Mouse (Mus musculus) ovary, postnatal 36 days (tissue): Measurements from ENCODE around the gene Ttc1.

Experiments used
- DNase-seq: peaks from one replicate; pipeline ENCODE4 v3.0.0; 2022; ENCODE audit warnings: low spot score, mixed read lengths

The Ttc1 gene

GRCm38 (mm10) chr11:43747233-43748226, at the start of gene Ttc1:
Gene Ttc1 (minus strand): TSS chr11:43748008.
- DNase-seq: peak; percentile 93

- DNase-seq: no peak
Measured at GRCm38 (mm10) chr11:43795992-43796391, 48.2 kb upstream of the Ttc1 start.

GRCm38 (mm10) chr11:43790446-43790845, 42.6 kb upstream of the Ttc1 start:
- no peak for DNase-seq

GRCm38 (mm10) chr11:43783772-43784171, 36.0 kb upstream of the Ttc1 start:
- peak; percentile 72 for DNase-seq

- DNase-seq: no peak
Measured at GRCm38 (mm10) chr11:43783106-43783505, 35.3 kb upstream of the Ttc1 start.

GRCm38 (mm10) chr11:43779551-43779950, 31.7 kb upstream of the Ttc1 start:
- no peak for DNase-seq

GRCm38 (mm10) chr11:43776324-43776694, 28.5 kb upstream of the Ttc1 start:
- DNase-seq: no peak

- DNase-seq: peak; percentile 28
Measured at GRCm38 (mm10) chr11:43775469-43776323, 27.9 kb upstream of the Ttc1 start.

GRCm38 (mm10) chr11:43773725-43774124, 25.9 kb upstream of the Ttc1 start:
- no peak for DNase-seq

- no peak for DNase-seq
Measured at GRCm38 (mm10) chr11:43770110-43770509, 22.3 kb upstream of the Ttc1 start.

- no peak for DNase-seq
Measured at GRCm38 (mm10) chr11:43767749-43768148, 19.9 kb upstream of the Ttc1 start.

- DNase-seq: peak; percentile 73
Measured at GRCm38 (mm10) chr11:43766922-43767648, 19.3 kb upstream of the Ttc1 start.

- DNase-seq: no peak
Measured at GRCm38 (mm10) chr11:43758436-43758835, 10.6 kb upstream of the Ttc1 start.

- DNase-seq: no peak
Measured at GRCm38 (mm10) chr11:43755411-43755810, 7.6 kb upstream of the Ttc1 start.

- no peak for DNase-seq
Measured at GRCm38 (mm10) chr11:43754568-43754967, 6.8 kb upstream of the Ttc1 start.

- no peak for DNase-seq
Measured at GRCm38 (mm10) chr11:43751542-43751941, 3.7 kb upstream of the Ttc1 start.

- DNase-seq: no peak
Measured at GRCm38 (mm10) chr11:43728737-43729301, 19.0 kb downstream of the Ttc1 start.

- DNase-seq: no peak
Measured at GRCm38 (mm10) chr11:43727796-43728195, 20.0 kb downstream of the Ttc1 start.

GRCm38 (mm10) chr11:43723411-43723810, 24.4 kb downstream of the Ttc1 start:
- DNase-seq: no peak

- DNase-seq: no peak
Measured at GRCm38 (mm10) chr11:43712178-43712577, 35.6 kb downstream of the Ttc1 start.

- DNase-seq: no peak
Measured at GRCm38 (mm10) chr11:43708409-43708808, 39.4 kb downstream of the Ttc1 start.

- DNase-seq: no peak
Measured at GRCm38 (mm10) chr11:43705751-43706150, 42.1 kb downstream of the Ttc1 start.
